Mouse (Mus musculus): Measurements from ENCODE around the gene Slco2a1. TPM values are rescaled to one million over a fixed set of nuclear protein-coding genes. Genes with fewer than 3 reads are reported as not detected.
A peak's percentile ranks its signal among the peaks of the same experiment; 100 is the strongest.

Gene Slco2a1
- polyA plus RNA-seq, 1 experiment from 2014 or later: 5.6 TPM

DNA sequence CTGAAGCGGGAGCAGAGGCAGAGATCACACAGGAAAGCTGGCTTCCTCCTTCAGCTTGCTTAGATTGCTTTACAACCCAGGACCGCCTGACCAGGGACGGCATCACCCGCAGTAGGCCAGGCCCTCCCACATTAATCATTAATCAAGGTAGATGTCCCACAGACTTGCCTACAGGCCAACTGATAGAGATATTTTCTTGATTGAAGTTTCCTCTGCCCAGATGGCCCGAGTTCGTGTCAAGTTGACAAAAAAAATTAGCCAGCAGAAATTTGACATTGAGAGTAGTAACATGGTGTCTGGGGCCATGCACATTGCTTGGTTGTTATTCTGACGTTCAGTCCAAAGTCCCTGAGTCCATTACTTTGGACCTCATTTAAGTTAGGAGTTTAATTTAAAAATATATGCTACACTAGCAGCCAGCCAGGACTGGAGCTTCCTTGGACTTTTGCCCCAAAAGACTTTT lies 60.6 kb downstream of the Slco2a1 start:
- H3K9ac ChIP-seq: no peak overlapping the region
- peaks cover 6% of the 10 kb centered on the region; the same call in 1 of the 2 replicates for H3K27me3 ChIP-seq
- WGBS: 33% methylated on average over 7 of the region's 7 CpGs
- H3K27ac ChIP-seq: no peak overlapping the region
- H3K4me2 ChIP-seq: no peak overlapping the region
- no peak overlapping the region for H3K4me3 ChIP-seq (replicated peaks)
- peaks cover 5% of the 10 kb centered on the region; the same call in 1 of the 2 replicates for H3K4me1 ChIP-seq
- no peaks in the 10 kb centered on the region for H3K9me3 ChIP-seq (replicated peaks)
- ATAC-seq (replicated peaks; ENCODE audit: low FRiP score): peak; percentile 67; the same call in 1 of the 2 replicates
- H3K36me3 ChIP-seq: no peaks in the 10 kb centered on the region

DNA sequence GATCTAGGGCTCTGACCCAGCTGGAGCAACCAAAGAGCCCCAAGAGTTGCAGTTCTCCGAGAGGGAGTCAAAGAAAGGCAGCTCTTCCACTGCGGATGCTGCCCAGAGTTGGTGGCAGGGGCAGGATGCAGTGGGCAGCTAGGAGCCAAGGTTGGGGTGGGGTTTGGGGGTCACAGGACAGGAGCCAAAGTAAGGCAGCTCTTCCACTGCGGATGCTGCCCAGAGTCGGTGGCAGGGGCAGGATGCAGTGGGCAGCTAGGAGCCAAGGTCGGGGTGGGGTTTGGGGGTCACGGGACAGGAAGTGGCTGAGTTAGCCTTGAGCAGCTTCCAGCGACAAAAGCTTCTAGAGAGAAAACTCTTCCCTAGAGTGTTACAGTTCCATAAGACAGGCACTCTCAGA lies 65.3 kb downstream of the Slco2a1 start:
- no peak for ATAC-seq (replicated peaks; ENCODE audit: low FRiP score)
- Histone ChIP-seq H3K9ac (no peak overlapping the region), H3K27ac (no peak overlapping the region), H3K4me2 (no peak overlapping the region), H3K9me3 (replicated peaks) (no peaks in the 10 kb centered on the region), H3K36me3 (no peaks in the 10 kb centered on the region), H3K4me3 (replicated peaks) (no peak overlapping the region), H3K4me1 (peaks cover 7% of the 10 kb centered on the region; the same call in 1 of the 2 replicates), H3K27me3 (peaks cover 6% of the 10 kb centered on the region; the same call in 1 of the 2 replicates)
- 69% methylated on average over 7 of the region's 7 CpGs for WGBS

DNA sequence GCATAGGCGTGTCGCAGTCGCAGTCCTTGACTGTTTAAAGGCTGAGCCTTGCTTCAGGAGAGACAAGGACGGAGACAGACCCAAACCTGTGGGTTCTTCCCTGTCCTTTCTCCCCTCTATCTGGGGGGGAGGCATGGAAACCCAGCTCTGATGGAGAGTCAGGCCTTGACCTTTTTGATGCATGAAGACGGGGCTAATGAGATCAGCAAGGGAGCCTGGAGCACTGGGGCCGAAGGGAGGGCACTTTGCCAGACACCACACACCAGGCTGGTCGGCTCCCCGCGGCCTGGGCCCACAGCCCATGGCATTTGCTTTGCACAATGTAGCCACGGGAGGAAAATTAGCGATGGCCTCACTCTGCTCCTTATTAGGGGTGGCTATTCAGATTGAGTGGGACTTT lies 66.5 kb downstream of the Slco2a1 start:
- no peak overlapping the region for H3K4me3 ChIP-seq (replicated peaks)
- ATAC-seq (replicated peaks; ENCODE audit: low FRiP score): no peak
- H3K4me1 ChIP-seq: 0 out of 2 replicates have a peak, but pooled peaks cover 3% of the 10 kb centered on the region
- peaks cover 6% of the 10 kb centered on the region; the same call in 1 of the 2 replicates for H3K27me3 ChIP-seq
- no peak overlapping the region for H3K9ac ChIP-seq
- no peaks in the 10 kb centered on the region for H3K9me3 ChIP-seq (replicated peaks)
- no peaks in the 10 kb centered on the region for H3K36me3 ChIP-seq
- no peak overlapping the region for H3K27ac ChIP-seq
- 80% methylated on average over 11 of the region's 11 CpGs for WGBS
- no peak overlapping the region for H3K4me2 ChIP-seq

DNA sequence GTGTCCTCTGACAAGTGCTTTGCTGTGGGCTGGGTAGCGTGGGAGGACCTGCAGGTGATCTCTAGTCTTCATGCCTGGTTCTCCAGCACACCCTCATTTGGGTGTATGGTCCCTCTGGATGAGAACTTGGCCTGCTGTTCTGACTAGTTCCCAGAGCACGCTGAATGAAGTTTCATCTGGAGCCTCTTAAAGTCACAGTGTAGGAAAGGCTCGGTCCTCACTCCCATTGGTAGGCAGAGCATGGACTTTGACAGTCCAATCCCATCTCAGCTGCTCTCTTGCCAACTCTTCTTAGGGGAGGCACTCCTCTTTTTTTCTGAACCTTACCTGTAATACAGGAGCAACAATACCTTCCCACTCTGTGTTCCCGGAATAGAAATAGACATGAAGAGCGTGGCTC lies 67.7 kb downstream of the Slco2a1 start:
- WGBS: 89% methylated on average over 5 of the region's 5 CpGs
- ATAC-seq (replicated peaks; ENCODE audit: low FRiP score): no peak

DNA sequence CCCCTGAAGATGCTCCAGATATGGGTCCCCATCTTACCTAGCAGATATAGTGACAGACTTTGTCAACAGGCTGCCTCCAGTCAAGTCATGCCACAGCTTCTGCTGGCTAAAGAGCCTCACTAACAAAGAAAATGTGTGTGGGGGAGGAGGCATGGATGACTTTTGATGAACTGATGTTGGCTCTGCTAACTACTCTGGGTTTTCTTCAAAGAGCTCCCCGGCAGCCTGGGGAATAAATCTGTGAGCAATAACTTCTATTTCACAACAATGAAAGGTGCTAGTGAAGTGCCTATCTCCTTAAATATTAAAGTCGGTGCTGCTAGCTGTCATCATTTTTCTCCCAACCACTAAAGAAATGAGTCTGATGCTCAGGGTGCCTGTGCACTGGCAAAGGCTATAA lies 72.0 kb downstream of the Slco2a1 start:
- Histone ChIP-seq H3K27me3 (no peaks in the 10 kb centered on the region), H3K4me2 (no peak overlapping the region), H3K4me3 (replicated peaks) (no peak overlapping the region), H3K4me1 (0 out of 2 replicates have a peak, but pooled peaks cover 3% of the 10 kb centered on the region), H3K36me3 (no peaks in the 10 kb centered on the region), H3K27ac (no peak overlapping the region), H3K9me3 (replicated peaks) (no peaks in the 10 kb centered on the region), H3K9ac (no peak overlapping the region)
- no peak for ATAC-seq (replicated peaks; ENCODE audit: low FRiP score)
- WGBS: 49% methylated on average over 2 of the region's 2 CpGs

More for the DNA sequence above, 67.7 kb downstream of the Slco2a1 start:
- H3K4me1 ChIP-seq: 0 out of 2 replicates have a peak, but pooled peaks cover 3% of the 10 kb centered on the region
- H3K27ac ChIP-seq: no peak overlapping the region
- H3K4me3 ChIP-seq (replicated peaks): no peak overlapping the region
- H3K27me3 ChIP-seq: peaks cover 6% of the 10 kb centered on the region; the same call in 1 of the 2 replicates
- no peaks in the 10 kb centered on the region for H3K9me3 ChIP-seq (replicated peaks)
- H3K4me2 ChIP-seq: no peak overlapping the region
- H3K36me3 ChIP-seq: no peaks in the 10 kb centered on the region
- no peak overlapping the region for H3K9ac ChIP-seq

DNA sequence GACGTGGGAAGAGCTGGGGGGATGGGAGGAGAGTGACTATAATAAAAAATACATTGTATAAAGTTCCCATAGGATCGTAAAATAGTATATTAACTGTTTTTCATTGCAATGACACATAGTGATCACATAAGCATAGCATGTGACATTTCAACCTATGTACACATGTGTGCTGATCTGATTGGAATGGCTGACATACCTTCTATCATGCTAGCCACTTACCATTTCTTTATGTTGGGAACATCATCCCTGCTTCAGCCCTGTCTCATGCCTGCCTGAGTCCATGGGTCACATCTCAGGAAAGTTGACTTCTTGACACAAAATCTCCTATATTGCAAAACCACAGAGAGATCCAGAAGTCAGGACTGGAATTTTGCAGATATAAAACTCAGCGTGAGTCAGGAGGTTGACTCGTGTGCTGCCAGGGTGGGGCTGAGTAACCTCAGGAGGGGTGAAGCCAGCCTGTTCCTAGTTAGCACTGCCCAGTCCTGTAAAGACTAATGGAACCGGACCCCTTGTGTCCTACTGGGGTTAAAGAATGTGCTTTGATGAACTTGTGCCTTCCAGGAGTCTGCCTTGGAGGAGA lies 73.0 kb downstream of the Slco2a1 start:
- H3K9me3 ChIP-seq (replicated peaks): no peaks in the 10 kb centered on the region
- ATAC-seq (replicated peaks; ENCODE audit: low FRiP score): no peak
- no peak overlapping the region for H3K4me3 ChIP-seq (replicated peaks)
- no peak overlapping the region for H3K9ac ChIP-seq
- H3K36me3 ChIP-seq: no peaks in the 10 kb centered on the region
- WGBS: 64% methylated on average over 5 of the region's 5 CpGs
- no peak overlapping the region for H3K27ac ChIP-seq
- no peaks in the 10 kb centered on the region for H3K27me3 ChIP-seq
- H3K4me2 ChIP-seq: no peak overlapping the region
- 0 out of 2 replicates have a peak, but pooled peaks cover 3% of the 10 kb centered on the region for H3K4me1 ChIP-seq

DNA sequence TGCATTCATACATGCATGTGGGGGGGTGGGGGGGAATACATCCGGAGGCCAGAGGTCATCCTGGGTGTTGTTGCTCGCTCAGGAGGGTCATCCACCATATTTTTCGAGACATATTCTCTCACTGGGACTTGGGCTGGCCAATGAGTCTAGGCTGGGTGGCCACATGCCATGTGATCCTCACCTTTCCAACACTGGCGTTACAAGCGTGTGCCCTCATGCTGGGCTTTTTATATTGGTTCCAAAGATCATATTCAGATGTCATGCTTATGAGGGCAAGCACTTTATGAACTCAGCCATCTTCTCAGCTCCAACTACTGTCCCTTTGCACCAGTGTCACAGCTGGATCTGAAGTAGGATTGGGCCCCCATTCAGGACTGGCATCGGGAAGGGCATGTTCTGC lies 75.1 kb downstream of the Slco2a1 start:
- Histone ChIP-seq H3K4me3 (replicated peaks) (no peak overlapping the region), H3K36me3 (no peaks in the 10 kb centered on the region), H3K9me3 (replicated peaks) (no peaks in the 10 kb centered on the region), H3K9ac (no peak overlapping the region), H3K27ac (no peak overlapping the region), H3K4me1 (no peaks in the 10 kb centered on the region), H3K27me3 (no peaks in the 10 kb centered on the region), H3K4me2 (no peak overlapping the region)
- WGBS: 85% methylated on average over 6 of the region's 6 CpGs
- no peak for ATAC-seq (replicated peaks; ENCODE audit: low FRiP score)

DNA sequence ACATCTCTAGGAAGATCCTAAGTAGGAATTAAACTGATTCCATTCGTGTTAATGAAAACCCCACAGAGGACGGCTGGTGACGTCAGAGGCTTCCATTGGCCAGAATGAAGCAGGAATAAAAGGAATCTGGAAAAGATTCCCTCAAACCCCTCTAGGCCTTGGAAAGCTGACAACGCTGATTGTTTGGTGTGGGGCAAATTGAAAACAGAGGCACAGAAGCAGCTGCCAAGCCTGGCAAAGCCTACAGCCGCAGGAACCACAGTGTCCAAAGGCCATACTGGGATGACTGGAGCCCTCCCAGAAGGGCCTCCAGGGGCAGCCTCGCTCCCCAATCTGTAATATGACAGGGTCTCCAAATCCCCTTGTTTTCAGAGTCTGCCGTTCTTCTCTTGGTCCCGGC lies 78.3 kb downstream of the Slco2a1 start:
- Histone ChIP-seq H3K27ac (no peak overlapping the region), H3K4me3 (replicated peaks) (no peak overlapping the region), H3K9me3 (replicated peaks) (no peaks in the 10 kb centered on the region), H3K4me2 (no peak overlapping the region), H3K9ac (no peak overlapping the region), H3K27me3 (no peaks in the 10 kb centered on the region), H3K36me3 (no peaks in the 10 kb centered on the region), H3K4me1 (peaks cover 8% of the 10 kb centered on the region)
- no peak for ATAC-seq (replicated peaks; ENCODE audit: low FRiP score)
- 87% methylated on average over 8 of the region's 8 CpGs for WGBS

DNA sequence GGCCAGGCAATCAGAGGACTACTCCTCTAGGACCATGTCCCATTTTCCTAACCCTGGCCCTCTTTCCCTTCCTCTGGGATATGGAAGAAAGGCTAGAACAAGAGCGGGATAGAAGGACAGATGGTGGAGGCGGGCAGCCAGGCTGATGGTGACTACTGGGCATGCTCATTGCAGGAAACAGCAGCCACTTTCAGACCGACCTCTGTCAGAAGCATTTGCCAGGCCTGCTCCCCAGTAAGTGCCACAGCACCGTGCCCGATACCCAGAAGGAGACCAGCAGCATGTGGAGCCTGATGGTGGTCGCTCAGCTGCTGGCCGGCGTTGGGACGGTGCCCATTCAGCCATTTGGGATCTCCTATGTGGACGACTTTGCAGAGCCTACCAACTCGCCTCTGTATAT lies 79.1 kb downstream of the Slco2a1 start:
- Histone ChIP-seq H3K27ac (no peak overlapping the region), H3K9ac (no peak overlapping the region), H3K4me2 (no peak overlapping the region), H3K27me3 (no peaks in the 10 kb centered on the region), H3K36me3 (no peaks in the 10 kb centered on the region), H3K9me3 (replicated peaks) (no peaks in the 10 kb centered on the region), H3K4me1 (peaks cover 15% of the 10 kb centered on the region), H3K4me3 (replicated peaks) (no peak overlapping the region)
- WGBS: 93% methylated on average over 11 of the region's 11 CpGs
- ATAC-seq (replicated peaks; ENCODE audit: low FRiP score): no peak

DNA sequence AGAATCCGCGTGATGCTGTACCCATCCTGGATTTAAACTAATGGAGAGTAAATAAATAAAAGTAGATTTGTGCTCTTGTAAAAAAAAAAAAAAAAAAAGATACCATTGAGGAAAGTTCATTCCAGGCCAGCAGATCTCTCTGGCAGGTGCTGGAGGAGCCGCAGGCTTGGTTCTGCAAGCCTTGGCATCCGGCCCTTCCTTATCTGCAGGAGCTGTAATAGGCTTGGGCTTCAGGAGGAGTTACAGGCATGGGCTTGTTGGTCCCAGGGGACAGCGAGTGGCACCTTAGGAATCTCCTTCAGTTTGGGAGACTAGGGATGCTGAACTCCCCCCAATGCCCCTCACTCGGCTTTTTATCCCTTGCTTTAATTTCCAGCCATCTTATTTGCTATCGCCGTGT lies 80.3 kb downstream of the Slco2a1 start:
- 95% methylated on average over 8 of the region's 8 CpGs for WGBS
- H3K27me3 ChIP-seq: no peaks in the 10 kb centered on the region
- H3K4me3 ChIP-seq (replicated peaks): no peak overlapping the region
- H3K9ac ChIP-seq: no peak overlapping the region
- peaks cover 17% of the 10 kb centered on the region for H3K4me1 ChIP-seq
- H3K9me3 ChIP-seq (replicated peaks): no peaks in the 10 kb centered on the region
- ATAC-seq (replicated peaks; ENCODE audit: low FRiP score): no peak
- H3K27ac ChIP-seq: no peak overlapping the region
- H3K4me2 ChIP-seq: no peak overlapping the region
- H3K36me3 ChIP-seq: no peaks in the 10 kb centered on the region

DNA sequence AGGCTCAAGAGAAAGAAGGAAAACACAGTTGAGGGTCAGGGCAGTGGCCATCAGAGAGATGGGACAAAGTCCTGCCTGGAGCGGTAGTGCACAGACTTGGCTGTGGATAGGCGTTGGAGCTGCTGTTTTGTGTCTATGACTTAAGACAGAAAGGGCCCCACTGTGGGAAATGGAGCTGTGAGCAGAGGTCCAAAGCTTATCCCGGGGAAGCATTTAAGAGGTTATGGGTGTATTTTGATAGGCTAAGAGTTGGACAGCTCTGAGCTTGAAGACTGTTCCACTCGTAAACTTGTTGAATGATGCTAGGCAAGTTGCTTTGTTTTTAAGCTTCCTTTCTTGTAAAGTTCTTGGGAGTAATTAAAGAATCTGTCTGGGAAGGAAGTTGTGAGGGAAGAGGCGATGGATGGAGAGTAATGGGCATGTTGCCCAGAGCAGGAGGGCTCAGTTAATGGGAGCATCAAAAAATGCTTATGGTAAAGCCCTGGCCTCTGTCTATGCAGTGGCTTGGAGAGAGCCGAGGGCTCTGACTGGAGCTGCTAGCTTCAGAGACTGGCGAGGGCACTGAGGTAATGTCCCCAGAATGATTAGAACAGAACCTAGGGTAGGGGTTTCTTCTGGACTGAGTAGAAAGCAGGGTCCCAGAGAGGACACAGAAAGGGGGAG lies 83.2 kb downstream of the Slco2a1 start:
- peak; percentile 61 for ATAC-seq (replicated peaks; ENCODE audit: low FRiP score)
- WGBS: 52% methylated on average over 7 of the region's 7 CpGs
- 0 out of 2 replicates have a peak overlapping the region, but pooled peaks have one; percentile 43 for H3K27ac ChIP-seq

DNA sequence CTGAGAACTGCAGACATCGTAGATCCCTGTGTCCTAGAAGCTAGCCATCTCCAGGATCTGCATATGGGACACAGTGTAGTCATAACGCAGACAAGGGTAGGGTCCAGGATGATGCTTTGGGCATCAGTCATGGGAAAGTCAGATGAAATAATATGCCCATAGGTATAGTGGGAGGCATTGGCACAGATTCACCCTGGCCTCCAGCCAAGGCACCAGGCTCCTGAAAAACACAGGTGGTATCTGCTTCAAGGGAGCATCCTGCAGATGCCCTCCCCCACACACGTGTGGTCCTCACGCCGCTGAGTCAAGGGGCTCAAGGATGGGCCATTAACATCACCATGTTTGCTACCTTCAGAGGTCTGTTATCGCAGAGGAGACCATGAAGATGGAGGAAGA lies 83.7 kb downstream of the Slco2a1 start:
- Histone ChIP-seq H3K9me3 (replicated peaks) (no peaks in the 10 kb centered on the region), H3K9ac (no peak overlapping the region), H3K36me3 (no peaks in the 10 kb centered on the region), H3K27me3 (no peaks in the 10 kb centered on the region), H3K27ac (0 out of 2 replicates have a peak overlapping the region, but pooled peaks have one; percentile 43), H3K4me3 (replicated peaks) (no peak overlapping the region), H3K4me2 (no peak overlapping the region), H3K4me1 (peaks cover 21% of the 10 kb centered on the region)
- WGBS: 84% methylated on average over 6 of the region's 6 CpGs
- ATAC-seq (replicated peaks; ENCODE audit: low FRiP score): no peak

More for the DNA sequence above, 83.2 kb downstream of the Slco2a1 start:
- Histone ChIP-seq H3K9ac (no peak overlapping the region), H3K9me3 (replicated peaks) (no peaks in the 10 kb centered on the region), H3K4me1 (peaks cover 17% of the 10 kb centered on the region), H3K27me3 (no peaks in the 10 kb centered on the region), H3K4me2 (no peak overlapping the region), H3K36me3 (no peaks in the 10 kb centered on the region), H3K4me3 (replicated peaks) (no peak overlapping the region)
